Mouse (Mus musculus) heart, postnatal 36 days (tissue): Measurements from ENCODE around the gene Col4a2. TPM values are rescaled to one million over a fixed set of nuclear protein-coding genes. Genes with fewer than 3 reads are reported as not detected.
A peak's percentile ranks its signal among the peaks of the same experiment; 100 is the strongest.
"Not testable (repeated sequence)": the region's sequence is repeated elsewhere in the genome, so short reads cannot be mapped to it uniquely, and the experiment has no call there.

Source experiments
- DNase-seq, 2 experiments: peaks; one replicate each; pipeline ENCODE4 v3.0.0; 2021 to 2022
- intact Hi-C: fragments of 180-260 bp; cut with DNase I; formaldehyde crosslinking; loops from one replicate; pipeline ENCODE4 v1.15.1; 2025
- total RNA-seq, 2 experiments: library from RNA; stranded (reverse); gene quantifications; 2 replicates each; pipeline ENCODE4 v1.2.3; 2021

Gene Col4a2
- total RNA-seq, 2 experiments from 2014 or later, result 228 to 282 TPM

DNA sequence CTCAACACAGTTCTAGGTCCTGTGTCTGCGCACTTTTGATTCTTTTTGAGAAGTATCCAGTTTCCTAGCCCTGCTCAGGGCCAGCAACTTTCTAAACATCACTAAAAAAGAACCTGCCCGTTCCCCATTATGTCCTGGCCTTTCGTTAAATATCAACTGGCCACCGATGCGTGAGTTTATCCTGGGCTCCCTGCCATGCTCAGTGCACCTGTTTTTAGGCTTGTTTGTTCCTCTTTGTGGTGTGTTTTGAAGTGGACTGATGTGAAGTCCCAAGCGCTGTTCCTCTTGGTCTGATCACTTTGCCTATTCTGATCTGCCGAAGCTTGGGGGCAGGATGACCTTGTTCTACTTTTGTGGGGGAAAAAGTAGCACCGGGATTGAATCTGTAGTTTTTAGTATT, 158.7 kb downstream of the Col4a2 start:
- no peak for DNase-seq
- intact Hi-C loops, result no loop called here

DNA sequence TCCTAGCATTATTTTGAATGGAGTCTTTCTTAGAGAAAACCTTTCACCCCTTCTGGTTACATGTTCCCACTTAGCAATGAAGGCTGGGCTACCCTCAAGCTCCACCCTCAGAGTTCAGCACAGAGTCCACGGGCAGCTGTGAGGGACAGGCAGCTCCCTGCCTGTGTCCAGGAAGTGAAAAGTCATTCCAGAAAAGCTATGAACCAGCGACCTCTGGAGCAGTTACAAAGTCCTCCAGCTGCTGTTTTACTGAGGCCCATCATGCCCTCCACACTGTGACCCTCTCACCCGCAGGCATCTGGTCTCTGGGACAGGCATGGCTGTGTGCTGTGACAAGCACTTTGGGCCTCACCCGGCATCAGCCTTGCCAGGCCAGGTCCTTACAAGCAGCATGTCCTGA, 160.5 kb downstream of the Col4a2 start:
- intact Hi-C loops, result no loop called here
- DNase-seq, result no peak

DNA sequence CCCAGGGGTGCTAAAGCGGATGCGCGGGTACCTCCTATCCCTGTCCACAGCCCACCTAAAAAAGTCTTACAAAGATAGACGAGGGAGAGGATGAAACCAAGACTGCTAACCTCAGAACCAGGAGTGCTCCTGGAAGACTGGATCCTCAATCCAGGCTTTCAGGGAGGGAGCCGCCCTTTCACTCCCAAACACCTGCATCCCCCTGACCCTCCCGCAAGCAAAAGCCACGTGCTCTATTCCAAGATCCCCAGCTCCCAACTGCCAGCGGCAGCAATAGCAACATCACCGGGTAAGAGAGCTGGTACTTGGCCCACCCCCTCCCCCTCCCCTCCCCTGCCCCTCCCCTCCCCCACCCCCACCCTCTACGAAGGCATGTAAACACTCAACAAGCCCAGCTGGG, 162.8 kb downstream of the Col4a2 start:
- intact Hi-C loops, result no loop called here
- DNase-seq, result no peak

DNA sequence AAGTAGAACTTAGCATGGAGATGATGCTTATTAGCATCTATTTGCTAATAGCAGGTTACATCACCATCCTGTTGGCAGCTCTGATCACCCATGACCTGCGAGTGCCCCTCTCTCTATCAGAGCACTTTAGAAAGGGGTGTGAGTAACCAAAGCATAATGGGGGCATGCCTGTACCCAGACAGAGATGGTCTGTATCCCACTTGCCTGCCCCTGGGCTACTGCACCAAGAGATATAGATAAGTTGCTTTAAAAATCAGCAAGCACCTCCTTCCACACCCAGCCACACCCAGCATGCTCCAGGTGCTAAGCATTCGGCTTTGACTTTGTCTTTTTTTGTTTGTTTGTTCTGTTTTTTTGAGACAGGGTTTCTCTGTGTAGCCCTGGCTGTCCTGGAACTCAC, 163.3 kb downstream of the Col4a2 start:
- DNase-seq, result no peak

DNA sequence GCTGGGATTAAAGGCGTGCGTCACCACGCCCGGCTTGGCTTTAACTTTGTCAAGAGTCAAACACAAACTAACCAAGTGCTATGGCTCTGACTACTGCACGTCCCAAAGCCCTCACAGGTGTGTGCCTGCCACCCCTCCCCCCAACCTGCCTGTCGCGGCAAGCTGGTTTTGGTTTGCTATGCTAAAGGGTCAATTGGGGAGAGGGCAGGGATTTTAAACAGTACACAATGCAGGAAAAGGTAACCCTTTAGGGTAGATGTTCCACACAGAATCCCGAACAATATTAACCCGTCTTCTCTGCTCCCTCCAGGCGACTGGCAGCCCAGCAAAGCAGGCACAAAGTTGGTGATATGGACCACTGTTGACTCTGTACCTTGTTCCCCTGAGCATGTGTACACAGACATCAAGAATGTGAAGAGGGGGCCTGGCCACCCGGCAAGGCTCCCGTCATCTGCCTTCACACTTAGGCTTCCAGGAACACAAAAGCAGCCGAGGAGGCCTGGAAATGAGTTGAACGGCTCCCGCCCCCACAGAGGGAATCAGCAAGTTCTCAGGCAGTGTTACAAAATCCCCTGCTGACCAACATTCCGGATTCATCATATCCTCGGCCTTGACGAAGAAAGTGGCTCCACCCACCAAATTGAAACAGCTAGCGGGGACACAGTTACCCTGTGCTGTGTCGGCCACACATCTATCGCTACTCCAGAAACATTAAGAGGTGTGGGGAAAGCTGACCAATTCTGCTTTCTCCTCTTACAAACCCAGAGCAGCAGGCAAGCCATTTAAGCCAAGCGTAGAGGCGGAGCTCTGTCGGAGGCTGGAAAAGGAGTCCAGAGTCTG, 164.0 kb downstream of the Col4a2 start:
- DNase-seq, result peak; percentile 63 to 64
- intact Hi-C loops, result no loop called here

More for the DNA sequence above, 163.3 kb downstream of the Col4a2 start:
- intact Hi-C loops, result no loop called here

DNA sequence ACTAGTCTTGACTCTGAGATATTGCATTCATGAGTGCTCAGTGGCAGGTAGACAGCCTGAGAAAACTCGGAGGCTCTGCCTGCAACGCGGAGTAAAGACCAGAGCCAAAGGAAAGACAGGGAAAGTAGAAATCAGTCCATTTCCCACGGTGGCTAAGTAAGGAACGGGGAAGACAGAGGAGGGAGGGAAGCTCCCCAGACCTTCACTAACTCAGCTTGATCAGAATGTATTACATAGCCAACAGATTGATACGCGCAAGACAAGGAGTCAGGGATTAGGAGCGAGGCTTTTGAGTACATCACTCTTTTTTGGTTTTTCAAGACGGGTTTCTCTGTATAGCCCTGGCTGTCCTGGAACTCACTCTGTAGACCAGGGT, 164.6 kb downstream of the Col4a2 start:
- intact Hi-C loops, result no loop called here
- DNase-seq, result no peak

DNA sequence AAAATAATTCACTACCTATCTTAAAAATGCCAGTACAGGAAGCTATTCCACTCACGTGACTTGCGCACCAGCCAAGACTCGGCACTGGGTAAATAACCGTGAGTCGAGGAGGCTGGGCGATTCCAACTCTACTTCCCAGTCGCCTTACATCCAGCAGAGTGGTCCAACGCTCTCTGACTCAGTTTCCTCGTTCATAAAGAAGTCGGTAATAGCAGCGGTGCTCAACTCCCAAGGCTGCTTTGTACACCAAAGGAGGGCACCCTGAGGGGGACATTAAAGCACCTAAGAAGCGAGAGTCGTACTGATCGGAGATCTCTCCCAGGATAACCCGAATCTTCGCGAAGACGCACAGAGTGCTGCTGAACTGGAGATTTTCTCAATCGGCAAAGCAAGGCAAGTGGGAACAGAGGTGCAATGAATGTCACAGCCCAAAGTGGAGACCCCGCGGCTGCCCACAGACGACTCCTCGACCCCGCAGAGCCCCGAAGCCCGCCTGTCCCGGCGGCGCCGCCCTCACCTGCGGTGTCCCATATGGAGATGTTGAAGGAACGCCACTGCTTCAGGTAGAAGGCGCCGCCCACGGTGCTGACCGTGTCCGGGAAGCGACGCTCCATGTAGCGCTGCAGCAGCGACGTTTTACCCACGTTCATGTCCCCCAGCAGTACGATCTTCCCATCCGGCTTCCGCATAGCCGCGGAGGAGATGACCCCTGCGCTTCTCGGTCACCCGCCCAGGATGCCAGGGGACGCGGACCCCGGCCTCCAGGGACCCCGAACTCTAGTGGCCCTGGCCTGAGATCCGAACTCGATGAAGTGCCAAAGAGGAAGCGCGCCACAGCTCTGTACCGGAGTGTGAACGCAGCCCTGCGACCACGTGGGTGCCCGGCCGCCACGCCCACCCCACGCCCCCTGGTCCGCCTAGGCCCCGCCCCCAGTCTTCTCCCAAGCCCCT, 165.5 kb downstream of the Col4a2 start, which contains the start of gene Rab20:
Gene Rab20 (minus strand): TSS at position 900 of the 951 bp plus-strand sequence.
- intact Hi-C loops, result no loop called here
- peak; percentile 77 to 80 for DNase-seq

DNA sequence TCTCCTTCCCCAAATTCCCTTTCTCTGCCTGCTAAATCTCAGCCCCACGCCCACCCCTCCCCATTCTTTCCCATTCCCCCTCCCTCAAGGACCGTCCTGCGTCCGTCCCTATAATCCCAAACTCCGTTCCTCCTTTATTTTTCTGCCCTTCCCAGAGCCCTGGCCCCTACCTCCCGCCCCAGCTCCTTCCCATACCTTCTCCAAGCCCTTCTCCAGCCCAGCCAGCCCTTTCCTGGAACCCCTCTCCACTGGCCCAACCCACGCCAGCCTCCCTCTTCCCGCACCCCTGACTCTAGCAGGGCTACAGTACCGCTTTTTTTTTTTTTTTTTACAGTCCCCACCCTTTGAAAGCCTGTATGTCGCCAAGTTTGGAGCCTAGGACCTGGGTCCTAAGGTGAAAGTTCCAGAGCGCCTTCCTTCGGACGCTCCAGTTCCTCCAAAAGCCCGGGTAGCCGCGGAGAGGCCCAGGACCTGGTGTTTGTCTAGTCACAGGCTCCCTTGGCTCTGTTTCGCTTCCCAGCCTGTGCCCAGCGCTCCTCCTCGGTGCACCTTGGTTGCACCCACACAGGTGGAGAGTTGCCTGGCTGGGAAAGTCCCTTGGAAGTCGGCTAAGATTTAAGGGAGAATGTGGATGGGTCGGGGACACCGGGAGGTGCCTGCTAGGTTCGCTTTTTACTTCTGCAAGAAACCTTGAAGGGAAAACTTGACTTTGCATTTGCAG, 166.4 kb downstream of the Col4a2 start:
- intact Hi-C loops, result no loop called here
- DNase-seq, result no peak

DNA sequence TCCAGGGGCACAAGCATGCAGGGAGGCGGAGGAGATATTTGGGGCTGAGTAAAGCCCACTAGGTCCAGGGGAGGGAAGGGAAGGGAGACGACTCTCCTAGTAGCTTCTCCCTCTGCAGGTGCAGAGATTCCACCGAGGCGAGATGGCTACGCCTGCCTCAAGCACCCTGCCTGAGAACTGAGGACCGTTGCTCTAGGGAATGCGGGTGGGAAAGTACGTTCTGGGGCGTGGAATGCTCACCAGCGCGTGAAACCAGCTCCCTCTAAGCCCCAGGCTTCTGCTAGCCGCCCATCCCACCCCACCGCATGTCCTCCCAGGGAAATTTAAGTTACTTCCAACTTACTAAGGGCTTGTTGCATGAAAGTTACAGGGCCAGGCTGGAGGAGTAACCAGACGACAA, 167.0 kb downstream of the Col4a2 start:
- no peak for DNase-seq
- intact Hi-C loops, result no loop called here

DNA sequence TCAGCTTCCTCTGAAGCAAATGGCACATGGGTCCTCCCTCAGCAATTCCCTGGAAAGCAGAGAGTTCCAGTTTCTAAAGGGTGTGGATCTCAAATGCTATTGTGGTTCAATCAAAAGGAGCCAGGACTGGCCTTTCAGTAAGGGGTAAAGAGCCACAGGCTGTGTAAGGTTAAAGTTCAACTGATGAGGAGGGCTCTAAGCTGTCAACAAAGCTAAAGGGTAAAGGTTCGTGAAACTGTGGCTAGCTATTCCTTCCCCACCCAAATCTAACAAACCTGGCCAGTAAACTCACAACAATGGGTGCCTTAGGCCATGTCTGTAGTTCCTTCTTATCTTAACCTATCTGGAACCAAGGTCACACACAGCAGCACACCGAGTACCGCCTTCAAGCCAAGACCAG, 169.3 kb downstream of the Col4a2 start:
- intact Hi-C loops, result no loop called here
- no peak for DNase-seq

DNA sequence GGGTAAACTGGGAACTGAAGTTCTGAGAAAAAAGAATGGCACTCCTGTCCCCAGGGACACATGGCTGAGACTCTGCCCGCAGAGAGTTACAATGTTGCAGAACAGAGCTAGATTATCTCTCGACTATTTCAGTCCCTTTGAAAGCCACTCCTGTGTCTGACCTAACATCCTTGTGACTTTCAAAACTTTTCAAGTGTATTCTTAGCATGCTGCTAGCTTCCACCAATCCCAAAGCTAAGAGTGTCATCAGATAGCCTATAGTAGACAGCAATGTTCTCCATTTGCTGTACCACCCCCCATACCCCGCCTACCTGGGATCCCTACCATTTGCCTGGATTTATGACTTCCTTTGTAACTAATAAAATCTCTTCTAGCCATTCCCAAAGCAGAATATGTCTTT, 169.9 kb downstream of the Col4a2 start:
- no peak for DNase-seq
- intact Hi-C loops, result no loop called here

DNA sequence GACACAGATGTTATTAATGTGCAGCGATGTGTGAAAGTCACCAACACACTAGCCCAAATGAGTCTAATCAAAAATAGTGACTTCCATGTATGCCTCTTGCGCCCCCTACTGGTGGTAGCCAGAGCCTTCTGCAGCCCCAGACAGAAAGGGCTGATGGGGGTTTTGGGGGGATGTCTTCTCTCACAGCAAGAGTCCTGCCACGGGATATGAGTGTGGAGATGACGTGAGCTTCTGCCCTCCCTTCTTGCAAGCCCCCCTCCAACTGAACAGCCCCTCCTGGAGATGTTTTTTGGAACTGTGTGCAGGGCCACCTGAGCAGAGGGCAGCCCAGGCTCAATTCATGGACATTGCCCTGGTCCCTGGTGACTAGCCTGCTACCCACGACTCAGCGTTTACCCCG, 173.5 kb downstream of the Col4a2 start:
- intact Hi-C loops, result loop anchor here (1.0 to 5.0 kb wide), 5 partner anchors 17 to 234 kb away; no protein-coding TSS in a partner anchor
- peak; percentile 80 to 83 for DNase-seq

DNA sequence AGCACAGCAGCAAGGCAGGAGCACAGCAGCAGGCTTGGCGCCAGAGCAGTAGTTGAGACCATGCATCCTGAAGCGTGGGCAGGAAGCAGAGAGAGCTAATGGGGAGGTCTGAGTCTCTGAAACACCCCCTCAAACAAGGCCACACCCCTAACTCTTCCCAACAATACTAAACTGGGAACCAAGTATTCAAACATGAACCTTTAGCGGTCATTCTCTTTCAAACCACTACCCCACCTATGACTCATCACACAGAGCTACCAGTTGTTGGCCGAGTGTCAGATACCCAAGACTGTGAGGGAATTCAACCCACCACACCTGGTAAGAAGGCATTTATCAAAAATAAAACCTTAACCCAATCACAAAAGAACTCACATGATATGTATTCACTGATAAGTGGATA, 174.6 kb downstream of the Col4a2 start:
- intact Hi-C loops, result loop anchor here (2.0 to 5.0 kb wide), 3 partner anchors 56 to 235 kb away; no protein-coding TSS in a partner anchor
- no peak for DNase-seq

DNA sequence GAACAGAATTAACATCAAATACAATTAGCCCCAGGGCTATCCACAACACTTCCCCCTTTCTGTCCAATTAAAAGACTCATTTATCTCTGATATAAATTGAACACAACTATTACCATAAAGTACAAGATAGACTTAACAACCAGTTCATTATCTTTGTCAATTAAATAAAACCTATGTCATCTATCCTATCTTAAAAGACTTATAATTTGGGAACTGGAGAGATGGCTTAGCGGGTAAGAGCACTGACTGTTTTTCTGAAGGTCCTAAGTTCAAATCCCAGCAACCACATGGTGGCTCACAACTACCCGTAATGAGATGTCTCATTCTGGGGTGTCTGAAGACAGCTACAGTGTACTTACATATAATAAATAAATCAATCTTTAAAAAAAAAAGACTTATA, 179.7 kb downstream of the Col4a2 start:
- intact Hi-C loops, DNase-seq: not testable (repeated sequence)

DNA sequence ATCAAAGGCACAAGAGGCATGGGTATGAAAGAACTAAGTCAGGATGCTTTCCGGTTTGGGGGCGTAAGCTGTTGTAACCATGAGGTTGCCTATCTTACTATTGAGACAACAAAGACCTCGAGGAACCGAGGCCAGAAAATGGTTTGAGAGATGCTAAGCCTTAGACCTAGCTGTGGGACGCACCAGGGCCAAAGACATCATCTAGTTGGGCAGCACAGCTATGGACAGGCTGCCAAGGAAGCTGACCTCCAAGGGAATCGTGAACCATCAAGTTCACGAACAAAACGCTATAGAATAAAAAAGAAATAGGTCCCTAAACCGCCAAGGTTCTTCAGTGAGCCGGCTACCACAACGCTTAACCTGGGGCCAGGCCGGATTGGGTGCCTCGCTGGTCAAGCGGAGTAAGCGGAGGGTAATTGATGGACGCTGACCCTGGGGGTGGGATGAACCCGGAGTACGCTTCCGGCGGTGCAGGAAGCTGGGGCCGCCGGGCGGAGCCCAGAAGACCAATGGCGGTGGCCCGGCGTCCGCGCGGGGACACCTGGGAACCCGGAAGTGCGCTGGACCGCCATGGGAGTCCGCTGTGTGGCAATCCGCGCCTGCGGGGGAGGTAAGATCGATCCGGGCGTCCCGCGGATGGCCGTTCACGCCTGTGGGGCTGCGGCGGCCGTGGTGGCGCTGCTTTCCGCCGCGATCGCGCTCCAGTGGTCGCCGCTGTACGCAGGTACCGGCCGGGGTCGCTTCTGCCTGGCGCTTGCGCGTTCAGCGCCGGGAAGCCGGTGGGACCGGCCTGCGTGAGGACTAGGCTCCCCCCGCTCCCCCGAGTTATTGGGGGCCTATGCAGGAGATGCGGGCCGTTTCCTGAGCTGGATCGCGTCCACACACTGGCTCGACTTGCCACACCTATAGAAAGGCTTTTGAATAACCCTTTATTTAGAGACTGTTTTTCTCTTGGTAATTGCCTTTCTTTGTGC, 184.7 kb downstream of the Col4a2 start, which contains the start of gene Naxd:
Gene Naxd (plus strand): TSS at position 490 of the 974 bp plus-strand sequence.
- DNase-seq, result peak; percentile 90
- intact Hi-C loops, result loop anchor here (2.0 kb wide), 1 partner anchor 53 kb away; the partner anchor contains the start of gene Cars2

DNA sequence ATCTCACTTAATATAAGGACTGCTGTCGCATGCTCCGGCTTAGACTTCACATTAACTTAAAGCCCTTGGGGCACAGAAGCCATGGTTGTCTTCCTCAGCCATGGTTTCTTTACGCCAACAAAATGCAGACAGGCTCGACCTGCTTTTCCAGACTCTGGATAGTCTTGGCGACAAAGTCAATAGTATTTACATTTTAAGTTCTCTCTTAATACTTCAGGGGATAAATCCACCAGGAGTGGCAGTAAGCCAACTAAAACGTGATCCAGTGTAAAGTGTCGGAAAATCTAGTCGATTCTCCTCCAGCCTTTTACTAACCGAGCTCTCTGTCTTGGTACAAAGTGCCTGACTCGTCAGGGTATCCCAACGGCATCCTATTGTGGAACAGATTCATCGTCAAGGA, 185.7 kb downstream of the Col4a2 start:
- no peak for DNase-seq
- intact Hi-C loops, result no loop called here
